Mouse (Mus musculus) right cerebral cortex, adult 18-20 months (tissue): ENCODE measurements around the gene E330009J07Rik.

Experiments used
- DNase-seq: peaks from one replicate; pipeline ENCODE4 v3.0.0; 2022; ENCODE audit warnings: mixed read lengths

E330009J07Rik gene

DNA sequence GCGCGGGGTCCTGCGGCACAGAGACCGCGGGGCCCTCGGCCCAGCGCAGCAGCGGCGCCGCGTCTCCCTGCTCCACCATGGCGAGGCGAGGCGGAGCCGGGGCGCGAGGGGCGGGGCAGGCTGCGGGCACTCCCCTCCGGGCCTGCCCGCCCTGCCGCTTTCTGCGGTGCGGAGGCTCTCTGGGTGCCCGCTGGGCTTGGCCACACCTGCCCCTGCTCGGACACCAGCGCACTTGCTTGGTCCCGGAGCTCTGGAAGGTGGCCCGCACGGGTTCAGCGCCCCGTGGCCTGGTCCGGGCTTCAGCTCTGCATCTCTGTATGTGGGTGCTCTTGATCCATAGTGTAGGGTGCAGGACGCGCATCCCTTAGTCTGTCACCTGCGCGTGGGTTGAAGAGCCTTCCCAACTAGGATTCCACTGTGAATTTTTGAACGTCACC, at the start of gene E330009J07Rik:
Gene E330009J07Rik, minus strand, starts transcription at position 89 of the 437 bp plus-strand sequence.
- peak; percentile 89 for DNase-seq

DNA sequence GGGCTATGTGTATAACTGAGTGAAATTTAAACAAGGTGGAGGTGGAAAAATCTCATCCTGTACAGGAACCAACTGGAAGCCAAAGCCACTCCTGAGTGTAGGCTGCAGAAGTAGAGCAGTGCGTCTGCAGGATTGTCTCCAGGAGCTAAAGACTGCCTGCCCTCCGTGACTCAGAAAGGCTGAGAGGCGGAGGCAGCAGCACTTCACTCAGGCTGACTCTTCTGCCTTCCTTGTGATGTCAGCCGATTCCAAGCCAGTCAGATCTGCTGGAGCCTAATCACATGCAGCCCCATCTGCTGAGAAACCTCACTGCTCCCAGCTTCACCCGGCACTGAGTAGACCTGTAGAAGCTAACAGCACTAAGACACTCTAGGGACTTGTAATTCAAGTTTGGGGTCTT, 46.4 kb upstream of the E330009J07Rik start:
- DNase-seq = peak; percentile 34

DNA sequence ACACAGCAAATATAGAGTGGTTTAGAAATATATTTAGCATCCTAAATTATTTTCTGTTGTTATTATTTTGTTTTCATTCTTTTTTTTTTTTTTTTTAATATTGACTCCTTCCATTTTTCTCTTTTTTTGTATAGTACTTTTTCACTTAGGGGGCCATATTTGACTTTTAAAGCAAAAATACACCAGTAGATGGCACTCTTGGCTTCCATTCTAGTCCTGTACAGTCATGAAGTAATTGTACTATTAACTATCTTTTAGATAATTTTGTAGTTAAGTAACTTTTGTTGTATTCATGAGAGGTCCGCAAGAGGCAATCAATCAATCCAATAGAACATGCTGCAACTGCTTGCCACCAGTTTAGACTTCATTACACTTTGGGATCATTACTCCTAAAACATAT, 43.8 kb upstream of the E330009J07Rik start:
- no peak for DNase-seq

DNA sequence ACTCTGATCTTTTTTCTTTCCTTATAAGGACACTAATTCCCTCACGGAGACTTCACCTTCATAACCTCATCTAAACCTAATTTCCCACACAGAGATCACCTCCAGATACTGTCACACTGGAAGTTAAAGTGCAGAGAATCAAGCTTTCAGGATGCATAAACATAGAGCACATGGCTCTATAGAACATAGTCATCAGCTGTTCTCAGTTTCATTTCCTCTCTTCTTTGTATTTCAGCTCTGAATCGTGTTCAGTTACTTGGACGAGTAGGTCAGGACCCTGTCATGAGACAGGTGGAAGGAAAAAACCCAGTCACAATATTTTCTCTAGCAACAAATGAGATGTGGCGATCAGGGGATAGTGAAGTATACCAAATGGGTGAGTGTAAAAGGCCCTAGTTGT, 40.2 kb upstream of the E330009J07Rik start:
- DNase-seq = no peak

DNA sequence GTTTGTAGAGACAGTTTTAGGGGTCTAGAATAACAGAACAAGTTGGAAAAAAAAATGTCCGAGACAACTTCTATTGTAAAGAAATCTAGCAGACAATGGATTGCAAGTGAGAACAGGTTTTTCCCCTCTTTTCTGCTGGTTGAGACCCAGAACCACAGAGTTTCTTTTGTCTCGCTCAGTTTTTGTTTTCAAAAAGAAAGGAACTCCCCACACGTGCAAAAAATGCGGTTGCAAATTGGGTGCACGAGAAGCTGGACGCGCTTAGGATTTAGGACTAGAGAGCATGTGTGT, 35.7 kb upstream of the E330009J07Rik start:
- DNase-seq = no peak

DNA sequence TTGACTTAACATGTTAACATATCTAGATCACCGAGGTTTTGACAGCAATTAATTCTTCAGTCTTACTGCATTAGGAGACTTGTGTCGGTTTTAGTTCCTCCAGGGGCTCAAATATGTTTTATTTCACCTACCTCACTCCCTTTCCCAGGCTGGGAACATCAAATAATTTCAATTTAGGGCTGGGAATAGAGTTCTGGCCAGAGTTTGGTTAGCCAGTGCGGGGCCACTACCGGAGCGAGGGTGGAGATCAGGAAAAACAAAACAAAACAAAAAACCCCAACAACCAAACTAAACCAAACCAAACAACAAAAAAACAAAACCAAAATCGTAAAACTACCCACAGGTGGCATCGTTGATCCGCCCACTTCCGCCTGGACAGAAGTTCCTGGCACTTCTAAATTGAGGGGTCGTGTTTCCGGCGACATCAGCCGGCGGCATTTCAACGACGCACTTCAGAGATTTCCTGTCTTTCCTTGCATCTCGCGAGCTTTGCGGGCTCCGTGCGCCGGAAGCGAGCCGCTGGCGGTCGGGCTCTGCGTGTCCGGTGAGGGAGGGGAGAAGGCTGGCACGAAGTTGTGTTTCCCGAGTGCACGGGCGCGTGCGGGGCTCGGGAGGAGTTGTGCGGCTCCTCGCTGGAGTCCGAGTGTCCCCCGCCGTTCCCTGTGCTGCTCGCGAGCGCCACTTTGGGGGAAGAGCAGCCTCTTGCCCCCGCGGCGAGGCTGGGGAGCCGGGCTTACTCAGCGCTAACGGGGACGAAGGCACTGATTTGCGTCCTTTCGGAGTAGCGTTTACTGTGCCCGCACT, 35.2 kb upstream of the E330009J07Rik start, which contains the start of gene Ssbp1:
Gene Ssbp1, plus strand, starts transcription at position 437 of the 804 bp plus-strand sequence.
- DNase-seq = peak; percentile 92

DNA sequence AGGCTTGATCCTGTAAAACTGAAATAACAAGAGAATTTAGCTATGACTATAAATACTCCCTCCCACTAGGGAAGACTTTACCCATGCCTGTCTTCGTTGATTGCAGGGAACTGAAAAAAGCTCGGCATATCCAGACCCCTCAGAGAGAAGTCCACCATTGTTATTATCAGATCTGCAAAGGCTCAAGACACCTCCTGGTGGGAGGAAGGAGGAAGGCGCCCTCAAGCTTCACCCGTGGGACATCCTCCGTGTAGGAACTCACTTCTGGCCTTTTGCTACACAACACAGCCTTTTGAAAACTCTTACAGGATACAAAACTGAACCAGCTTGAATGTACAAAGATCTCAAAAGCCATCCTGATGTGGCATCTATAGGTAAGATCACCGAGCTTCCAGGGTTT, 29.8 kb upstream of the E330009J07Rik start:
- no peak for DNase-seq

DNA sequence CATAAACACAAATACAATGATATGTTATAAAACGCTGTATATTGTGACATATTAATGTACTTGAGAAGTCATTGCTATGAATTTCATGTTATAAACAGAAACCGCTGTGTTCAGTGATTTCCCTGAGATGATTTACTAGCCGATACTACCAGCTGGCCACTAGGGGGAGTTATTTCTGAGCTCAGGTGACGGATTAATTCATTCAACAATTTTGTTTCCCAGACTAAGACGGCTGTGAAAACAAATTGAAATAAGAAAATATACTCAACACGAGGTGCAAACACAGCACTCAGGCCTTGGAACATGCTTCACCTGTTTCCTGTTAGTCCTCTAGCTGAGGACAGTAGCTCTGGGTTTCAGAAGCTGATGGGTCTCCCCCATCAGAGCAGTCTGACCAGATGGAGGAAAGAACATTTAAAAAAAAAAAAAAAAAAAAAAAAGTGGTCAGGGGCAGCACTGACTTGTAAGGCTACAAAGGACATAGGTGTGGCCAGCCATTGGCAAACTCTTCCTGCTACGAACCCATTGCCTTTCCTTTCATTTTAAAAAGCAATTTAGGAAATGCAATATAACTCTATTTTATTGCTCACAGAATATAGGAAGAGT, 18.6 kb upstream of the E330009J07Rik start:
- DNase-seq = no peak

DNA sequence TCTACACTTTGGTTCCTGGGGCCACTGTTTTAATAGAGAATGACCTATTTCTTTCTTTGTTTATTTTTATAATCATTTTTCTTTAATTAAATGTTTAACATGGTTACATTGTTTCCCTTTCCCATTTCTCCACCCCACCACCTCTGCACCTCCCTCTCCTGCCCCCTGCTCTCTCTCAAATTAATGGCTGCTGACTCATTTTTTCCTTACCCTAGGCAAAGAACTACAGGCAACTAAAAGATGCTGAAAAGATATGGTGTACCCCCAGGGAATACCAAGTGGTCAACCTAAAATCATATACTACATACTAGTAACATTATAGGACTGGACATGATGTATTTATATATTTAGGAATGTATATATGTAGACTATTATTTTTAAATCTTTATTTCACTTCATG, 12.7 kb upstream of the E330009J07Rik start:
- DNase-seq = no peak

DNA sequence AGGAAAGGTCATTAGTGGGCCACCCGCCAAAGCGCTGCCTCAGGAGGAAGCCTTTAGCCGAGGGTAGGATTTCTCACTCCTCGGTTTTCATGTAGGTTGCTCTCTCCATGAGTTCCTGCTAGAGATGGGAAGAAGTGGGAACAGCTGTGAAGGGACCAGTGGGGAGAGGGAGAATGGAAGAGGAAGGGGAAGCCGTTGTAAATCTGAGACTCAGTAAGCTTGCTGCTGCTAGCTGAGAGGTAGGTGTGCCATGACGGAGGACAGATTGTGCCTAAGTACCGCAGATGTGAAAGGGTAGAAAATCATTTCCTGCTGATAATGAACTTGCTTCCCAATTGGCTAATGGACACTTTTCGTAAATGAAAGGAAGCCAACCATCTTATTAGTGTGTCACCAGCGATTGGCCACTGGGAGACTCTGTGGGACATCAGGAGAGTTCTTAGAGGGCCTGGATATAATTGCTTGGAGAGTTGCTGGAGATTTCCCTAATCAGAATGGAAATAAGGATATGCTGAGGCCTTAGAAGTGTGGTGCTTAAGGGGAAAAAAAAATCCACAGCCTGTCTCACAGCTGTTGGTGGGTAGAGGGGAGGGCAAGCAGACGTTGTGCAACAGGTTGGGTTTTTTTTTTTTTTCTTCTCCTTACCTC, 7.5 kb upstream of the E330009J07Rik start:
- no peak for DNase-seq

DNA sequence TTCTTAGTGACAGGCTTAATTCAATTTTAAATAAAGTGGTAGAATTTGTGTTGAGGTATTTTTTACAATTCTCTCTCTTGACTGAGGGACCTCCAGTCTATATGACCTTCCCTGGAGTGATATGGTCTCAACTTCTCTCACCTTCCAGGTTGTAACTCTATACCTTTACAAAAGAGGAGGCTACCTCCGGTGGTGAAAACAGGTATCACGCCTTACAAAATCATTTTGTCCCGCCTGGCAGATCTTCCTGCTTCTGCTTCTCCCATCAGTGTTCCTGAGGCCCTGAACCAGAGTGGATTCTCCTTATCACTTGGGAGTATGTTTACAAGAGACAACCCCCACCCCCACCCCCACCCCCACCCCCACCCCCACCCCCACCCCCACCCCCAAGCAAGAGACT, 5.8 kb upstream of the E330009J07Rik start:
- no peak for DNase-seq

DNA sequence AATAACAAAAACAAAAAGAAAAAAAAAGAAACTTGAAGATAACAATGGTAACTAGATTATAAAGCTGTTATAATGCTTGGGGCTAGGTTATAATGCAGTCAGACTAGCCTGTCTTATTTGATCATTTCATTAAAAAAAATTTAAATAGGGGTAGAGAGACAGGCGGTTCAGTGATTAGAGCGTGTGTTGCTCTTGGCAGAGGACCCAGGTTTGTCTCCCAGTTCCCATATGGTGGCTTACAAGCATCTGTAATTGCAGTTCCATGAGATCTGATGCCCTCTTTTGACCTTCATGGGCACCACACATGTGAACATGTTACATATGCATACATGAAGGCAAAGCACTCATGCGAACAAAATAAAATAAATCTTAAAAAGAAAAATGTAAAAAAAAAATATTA, 5.3 kb upstream of the E330009J07Rik start:
- no peak for DNase-seq

DNA sequence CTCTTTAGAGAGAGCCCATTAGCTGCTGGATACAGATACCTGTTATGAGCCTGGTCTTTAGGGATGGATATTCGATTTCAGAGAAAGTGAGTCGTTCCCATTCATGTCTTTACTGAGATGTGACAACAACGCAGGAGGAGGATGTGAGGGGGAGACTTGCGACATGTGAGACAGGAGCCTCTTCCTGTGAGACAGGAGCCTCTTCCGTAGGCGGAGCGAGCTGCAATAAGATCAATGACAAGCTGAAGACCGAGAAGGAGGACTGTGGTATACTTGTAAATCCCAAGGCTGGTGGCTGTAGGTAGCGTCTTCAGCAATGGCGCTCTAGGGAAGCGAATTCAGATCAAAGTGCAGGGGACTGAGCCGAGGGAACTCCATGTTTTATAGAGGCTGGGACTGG, 3.8 kb upstream of the E330009J07Rik start:
- DNase-seq = no peak

DNA sequence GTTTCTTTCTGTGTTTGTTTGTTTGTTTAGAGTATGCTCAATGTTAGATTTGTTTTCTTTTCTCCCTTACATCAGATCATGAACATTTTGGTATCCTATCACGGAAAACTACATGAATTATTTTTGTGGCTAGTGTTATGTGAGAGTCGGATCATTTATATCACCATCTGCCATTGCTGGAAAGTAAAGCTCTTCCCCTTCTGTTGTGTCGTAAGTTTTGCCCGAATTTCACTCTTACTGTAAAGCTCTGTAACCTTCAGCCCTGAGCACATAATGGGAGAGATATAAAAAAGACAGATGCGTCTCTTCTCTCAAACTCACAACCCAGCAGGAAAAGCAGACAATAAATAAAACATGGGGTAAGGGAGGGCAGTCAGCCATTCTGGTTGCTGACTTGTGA, 3.0 kb upstream of the E330009J07Rik start, which contains the start of gene Wee2:
Gene Wee2, plus strand, starts transcription at position 153 of the 400 bp plus-strand sequence.
- DNase-seq = no peak

DNA sequence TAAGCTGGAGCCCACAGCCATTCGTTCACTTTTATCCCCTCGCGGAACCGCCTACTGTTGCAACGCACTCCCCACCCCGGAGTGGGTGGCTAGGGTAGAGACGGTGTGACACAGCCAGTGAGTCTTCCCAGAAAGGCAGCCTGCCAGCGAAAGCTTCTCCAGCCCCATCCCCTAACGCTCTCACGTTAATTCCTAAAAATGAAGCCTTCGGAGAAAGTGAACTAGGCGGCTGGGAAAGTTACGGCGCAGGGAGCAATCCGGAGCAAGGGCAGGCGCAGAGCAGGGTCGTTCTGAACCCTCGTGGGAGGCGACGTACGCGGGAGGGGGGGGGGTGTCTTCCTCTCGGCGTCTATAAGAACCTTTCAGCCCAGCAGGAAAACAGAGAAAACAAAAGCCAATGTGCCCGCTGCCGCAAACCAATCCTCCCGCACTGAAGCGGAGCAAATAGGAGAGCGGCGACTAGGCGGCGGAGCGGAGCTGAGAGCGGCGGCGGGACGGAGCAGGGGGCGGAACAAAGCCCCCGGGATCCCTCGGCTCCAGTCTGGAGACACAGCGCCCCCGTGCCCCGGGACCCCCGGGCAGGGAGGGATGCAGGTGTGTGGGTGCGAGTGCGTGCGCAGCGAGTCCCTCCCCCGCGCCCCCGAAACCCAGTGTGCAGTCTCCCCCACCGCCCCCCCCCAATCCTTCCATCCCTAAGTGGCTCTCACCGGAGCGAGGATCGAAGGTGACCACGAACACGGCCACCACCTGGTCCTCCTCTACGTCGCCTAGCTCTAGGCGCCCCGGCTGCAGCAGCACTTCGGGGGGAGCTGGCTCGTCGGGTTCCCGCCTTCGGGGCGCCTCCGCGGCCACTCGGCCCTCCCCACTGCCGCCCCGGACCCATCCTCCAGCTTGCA, 536 bp downstream of the E330009J07Rik start:
- peak; percentile 87 for DNase-seq

DNA sequence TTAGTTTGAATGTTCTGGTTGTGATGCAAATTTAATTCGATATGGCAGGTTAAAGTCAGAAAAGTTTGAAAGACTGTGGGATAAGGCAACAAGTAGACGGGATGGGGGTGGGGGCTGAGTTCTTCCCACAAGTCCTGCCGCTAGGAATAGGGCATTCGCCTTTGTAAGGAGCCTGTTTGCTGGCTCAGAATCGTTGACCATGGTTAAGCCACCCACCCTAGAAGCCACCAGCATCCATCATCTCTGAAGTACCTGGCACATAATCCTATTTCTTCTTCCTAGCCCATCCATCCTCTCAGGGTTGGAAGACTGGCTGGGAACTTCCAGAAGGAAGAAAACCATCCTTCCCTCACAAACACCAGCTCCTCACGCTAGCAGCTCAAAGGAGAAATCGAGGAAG, 1.2 kb downstream of the E330009J07Rik start:
- no peak for DNase-seq

DNA sequence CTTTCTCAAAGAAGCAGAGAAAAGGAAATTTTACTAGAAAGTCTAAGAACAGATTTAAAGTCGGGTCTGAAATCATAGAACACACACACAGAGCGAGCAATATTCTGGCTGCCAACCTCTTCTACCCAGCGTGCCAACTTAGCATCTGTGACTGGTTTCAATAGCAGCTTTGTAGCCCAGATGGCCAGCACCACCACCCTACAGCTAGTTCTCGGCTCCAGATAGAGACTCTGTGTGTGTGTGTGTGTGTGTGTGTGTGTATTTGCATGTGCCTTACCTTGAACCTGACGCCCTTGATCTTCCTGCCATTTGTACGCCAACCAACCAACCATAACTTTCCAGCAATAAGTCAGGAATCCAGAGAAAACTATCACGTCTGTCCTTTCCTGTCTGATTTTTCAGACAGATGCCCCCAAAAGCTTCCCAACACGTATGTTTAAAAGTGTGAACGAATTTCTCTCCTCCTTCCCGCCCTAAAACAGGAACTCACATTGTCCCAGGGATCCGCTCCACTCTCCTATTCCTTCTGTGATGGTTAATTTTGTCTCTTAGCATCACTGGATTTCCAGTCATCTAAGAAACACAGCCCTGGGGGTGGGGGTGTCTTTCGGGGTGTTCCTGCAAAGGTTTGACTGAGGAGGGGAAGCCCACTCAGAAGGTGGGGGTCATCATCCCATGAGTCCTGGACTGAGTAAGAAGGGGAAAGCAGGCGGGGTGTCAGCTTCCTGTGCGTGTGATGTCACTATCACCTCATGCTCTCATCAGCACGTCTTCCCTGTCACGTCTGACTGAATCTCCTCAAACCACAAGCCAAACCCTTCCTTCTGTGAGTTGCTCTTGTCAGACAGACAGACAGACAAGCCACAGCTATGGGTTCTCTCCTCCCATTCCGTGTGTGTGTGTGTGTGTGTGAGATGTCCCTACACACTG, 3.3 kb downstream of the E330009J07Rik start:
- peak; percentile 80 for DNase-seq

DNA sequence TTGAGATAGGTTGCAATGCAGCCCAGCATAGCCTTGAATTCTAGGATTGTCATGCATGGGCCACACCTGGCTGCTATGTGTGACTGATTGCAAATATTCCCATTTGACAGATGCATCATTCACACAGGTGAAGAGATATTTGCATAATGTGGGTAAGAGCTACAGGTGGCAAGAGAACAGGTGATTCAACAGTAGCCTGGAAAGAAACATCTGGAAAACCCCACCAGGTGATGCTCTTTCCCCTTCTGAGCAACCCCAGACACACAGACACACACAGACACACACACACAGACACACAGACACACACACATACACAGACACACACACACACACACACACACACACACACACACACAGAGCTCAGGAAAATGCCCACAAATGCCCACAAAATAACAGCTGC, 4.1 kb downstream of the E330009J07Rik start:
- DNase-seq = no peak

DNA sequence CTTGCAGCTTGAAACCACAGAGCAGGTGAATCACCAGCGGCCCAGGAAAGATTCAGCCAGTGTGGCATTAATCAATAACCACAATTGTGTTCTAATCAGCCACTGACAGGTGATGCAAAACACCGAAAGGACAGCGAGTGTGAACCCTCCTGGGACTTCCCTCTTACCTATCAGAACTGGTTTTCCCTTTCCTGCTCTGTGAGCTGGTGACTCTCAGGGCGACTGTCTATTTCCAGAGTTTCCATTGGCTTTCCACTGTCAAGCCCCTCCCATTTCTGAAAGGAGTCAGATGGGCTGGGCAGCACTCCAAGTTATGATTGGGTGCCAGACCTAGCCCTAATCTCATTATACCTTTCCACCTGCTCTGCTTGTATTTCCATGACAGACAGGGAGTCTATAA, 4.6 kb downstream of the E330009J07Rik start:
- no peak for DNase-seq

DNA sequence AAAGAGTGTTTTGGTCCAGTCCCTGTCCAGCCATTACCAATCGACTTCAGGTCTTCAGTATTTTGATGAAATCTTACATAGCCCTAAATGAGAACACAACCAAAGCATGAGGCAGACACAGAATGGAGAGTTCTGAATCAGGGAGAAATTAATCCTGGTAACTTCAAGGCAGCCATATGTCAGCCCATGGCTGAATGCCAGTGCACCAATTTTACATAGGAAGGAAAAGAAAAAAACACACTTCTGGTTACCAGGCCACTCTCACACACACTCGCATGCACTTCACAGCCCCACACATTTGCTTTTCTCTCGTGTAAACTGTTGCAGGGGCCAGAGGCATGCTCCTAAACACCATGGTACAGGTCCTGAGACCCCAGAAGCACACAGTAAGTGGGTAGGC, 5.1 kb downstream of the E330009J07Rik start:
- DNase-seq = peak; percentile 56

DNA sequence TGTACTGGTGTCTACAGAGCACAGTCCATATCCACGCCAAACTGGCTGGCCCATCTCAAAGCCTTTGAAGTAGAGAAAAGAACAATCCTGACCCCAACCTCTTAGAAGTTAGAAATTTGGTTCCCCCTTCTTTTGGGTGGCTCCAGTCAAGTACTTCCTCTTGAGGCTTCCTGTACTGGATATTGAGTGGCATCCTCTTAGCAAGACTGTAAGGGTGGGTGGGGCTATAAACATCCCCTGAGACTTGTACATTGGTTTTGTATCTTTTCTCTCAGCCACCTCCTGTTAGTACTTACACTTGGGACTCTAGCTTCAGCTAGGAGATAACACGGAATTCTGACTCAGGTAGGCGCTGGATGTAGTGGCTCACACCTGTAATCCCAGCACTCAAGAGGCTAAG, 5.7 kb downstream of the E330009J07Rik start:
- no peak for DNase-seq

DNA sequence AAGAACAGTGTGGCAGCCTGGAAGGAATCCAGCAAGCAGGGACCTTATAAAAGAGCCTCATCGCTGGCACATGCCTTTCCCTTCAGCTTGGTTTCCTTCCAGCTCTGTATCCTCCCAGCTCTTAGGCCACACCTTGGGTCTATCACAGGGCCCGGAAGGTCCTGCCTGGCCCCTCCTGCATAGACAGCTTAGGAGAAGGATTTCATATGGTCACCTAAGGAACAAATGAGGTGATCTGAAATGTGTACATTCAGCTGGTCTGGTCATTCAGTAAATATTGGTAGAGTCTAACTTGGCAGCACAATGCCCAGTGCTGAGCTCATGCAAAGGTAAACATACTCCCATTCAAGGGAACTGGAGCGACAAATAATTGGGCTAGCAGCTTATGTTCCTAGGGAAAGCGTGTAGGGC, 6.4 kb downstream of the E330009J07Rik start:
- DNase-seq = no peak
